Mouse (Mus musculus): Measurements from ENCODE around the gene Hs3st3b1. TPM values are rescaled to one million over a fixed set of nuclear protein-coding genes. Genes with fewer than 3 reads are reported as not detected.
A peak's percentile ranks its signal among the peaks of the same experiment; 100 is the strongest.

Gene Hs3st3b1
- polyA plus RNA-seq, 1 experiment from 2014 or later: 2.6 TPM

- H3K9ac ChIP-seq (ENCODE audit: low read length): no peak overlapping the region
- H3K4me3 ChIP-seq (ENCODE audit: control insufficient read depth in 1 of 2, insufficient read depth in 1 of 2, low read depth in 1 of 2, low read length in 2 of 2): no peak overlapping the region
- 65% methylated on average over 8 of the region's 8 CpGs for WGBS
- no peaks in the 10 kb centered on the region for H3K36me3 ChIP-seq (ENCODE audit: control insufficient read depth, insufficient read depth, low read length)
- no peak overlapping the region for H3K27ac ChIP-seq (replicated peaks in 1 of 2; ENCODE audit: control insufficient read depth in 1 of 2, insufficient read depth in 1 of 2, low read depth in 2 of 2, low read length in 2 of 2)
- no peak for ATAC-seq (ENCODE audit: insufficient number of reproducible peaks, insufficient read depth, low FRiP score, low read depth)
- no peaks in the 10 kb centered on the region for H3K9me3 ChIP-seq (ENCODE audit: control insufficient read depth, low read length)
- no peak overlapping the region for H3K4me2 ChIP-seq (ENCODE audit: low read length)
- no peaks in the 10 kb centered on the region; a peak in 1 of 4 replicates for H3K4me1 ChIP-seq (ENCODE audit: control insufficient read depth in 2 of 2, insufficient read depth in 2 of 2, low read length in 2 of 2)
- H3K27me3 ChIP-seq (ENCODE audit: control insufficient read depth, insufficient read depth, low read length): no peaks in the 10 kb centered on the region
Measured at GRCm38 (mm10) chr11:63844701-63845100, 77.4 kb downstream of the Hs3st3b1 start.

GRCm38 (mm10) chr11:63837526-63837925 is 84.6 kb downstream of the Hs3st3b1 start:
- Histone ChIP-seq H3K27me3 (ENCODE audit: control insufficient read depth, insufficient read depth, low read length) (no peaks in the 10 kb centered on the region), H3K9ac (ENCODE audit: low read length) (no peak overlapping the region), H3K9me3 (ENCODE audit: control insufficient read depth, low read length) (0 out of 2 replicates have a peak, but pooled peaks cover 3% of the 10 kb centered on the region), H3K4me2 (ENCODE audit: low read length) (peak overlapping the region; percentile 39), H3K4me3 (ENCODE audit: control insufficient read depth in 1 of 2, insufficient read depth in 1 of 2, low read depth in 1 of 2, low read length in 2 of 2) (no peak overlapping the region), H3K27ac (replicated peaks in 1 of 2; ENCODE audit: control insufficient read depth in 1 of 2, insufficient read depth in 1 of 2, low read depth in 2 of 2, low read length in 2 of 2) (no peak overlapping the region), H3K36me3 (ENCODE audit: control insufficient read depth, insufficient read depth, low read length) (no peaks in the 10 kb centered on the region), H3K4me1 (ENCODE audit: control insufficient read depth in 2 of 2, insufficient read depth in 2 of 2, low read length in 2 of 2) (peaks cover 16 to 25% of the 10 kb centered on the region in 2 experiments)
- ATAC-seq (ENCODE audit: insufficient number of reproducible peaks, insufficient read depth, low FRiP score, low read depth): no peak
- WGBS: 32% methylated on average over 13 of the region's 13 CpGs

Other genes with a start within 250 kb of the Hs3st3b1 start
- 39.5 and 43.8 TPM in 2 replicates for gene Cox10, start 157.2 kb upstream of the Hs3st3b1 start, polyA plus RNA-seq (2014; fragmentation: Nextera tagmentation; extraction: Ambion mirVana)